Mouse (Mus musculus): ENCODE results near the gene Dap.

GRCm38 (mm10) chr15:31223596-31224134 is 449 bp upstream of the Dap start:
- TF ChIP-seq CTCF (IDR thresholded peaks at IDR 0.05; ENCODE audit: extremely low read depth, insufficient read length, insufficient replicate concordance, low read depth, low read length): no peak
- TF ChIP-seq POLR2A (IDR thresholded peaks at IDR 0.05; ENCODE audit: low read depth, low read length): no peak
